Mouse (Mus musculus) cerebellum, adult 2 months (tissue): ENCODE data around the gene Scube2. TPM values are rescaled to one million over a fixed set of nuclear protein-coding genes. Genes with fewer than 3 reads are reported as not detected.

Source experiments
- DNase-seq, 2 experiments: peaks; one replicate each; pipeline ENCODE4 v3.0.0; 2021
- H3K27ac ChIP-seq: fragments of 200-500 bp; 2 replicates; pipeline ENCODE4 v1.5.1; 2012; ENCODE audit warnings: low read length, control low read depth, inconsistent platforms; ENCODE audit not compliant: insufficient read depth
- H3K27me3 ChIP-seq: fragments of 200-500 bp; 2 replicates; pipeline ENCODE4 v1.6.1; 2012; ENCODE audit warnings: inconsistent platforms, mild to moderate bottlenecking, low read length, moderate library complexity; ENCODE audit not compliant: control insufficient read depth, insufficient read depth
- H3K4me1 ChIP-seq: fragments of 200-500 bp; 2 replicates; pipeline ENCODE4 v1.6.1; 2011; ENCODE audit warnings: low read length; ENCODE audit not compliant: control insufficient read depth, insufficient read depth
- H3K4me3 ChIP-seq: fragments of 200-500 bp; replicated peaks from 2 replicates; pipeline ENCODE3; 2011; ENCODE audit warnings: mild to moderate bottlenecking, low read depth, low read length, control low read depth; ENCODE audit not compliant: insufficient read depth
- CTCF ChIP-seq: fragments of 200-500 bp; IDR thresholded peaks from 2 replicates; pipeline ENCODE4 v1.5.1; 2011; ENCODE audit warnings: low read depth, mild to moderate bottlenecking, control low read depth, low read length, moderate library complexity, borderline replicate concordance; ENCODE audit not compliant: insufficient read depth
- POLR2A ChIP-seq: fragments of 200-500 bp; IDR thresholded peaks from 2 replicates; pipeline ENCODE4 v1.6.1; 2011; ENCODE audit warnings: low read length, control low read depth, borderline replicate concordance; ENCODE audit not compliant: insufficient read depth
- WGBS: fragments of 180-500 bp; shearing (Covaris S2); methylation state at CpG from one replicate; pipeline ENCODE4 v1.1.7; 2018; 5-methylcytosine and 5-hydroxymethylcytosine counted together
- polyA plus RNA-seq: library from polyadenylated mRNA; depleted of rRNA; stranded (reverse); fragments of >200 nt; gene quantifications from 2 replicates; pipeline ENCODE4 v1.2.3, GENCODE M21; 2012

Gene Scube2
- polyA plus RNA-seq, 1 experiment: 0.26 TPM

GRCm38 (mm10) chr7:109834894-109835293 is 30.6 kb downstream of the Scube2 start:
- Histone ChIP-seq H3K27ac (no peak overlapping the region), H3K27me3 (no peaks in the 10 kb centered on the region), H3K4me3 (no peak overlapping the region), H3K4me1 (no peaks in the 10 kb centered on the region)
- WGBS: 60% methylated on average over 6 of the region's 6 CpGs
- no peak for DNase-seq
- no peak for TF ChIP-seq CTCF
- TF ChIP-seq POLR2A: no peak

GRCm38 (mm10) chr7:109831376-109831775 is 34.1 kb downstream of the Scube2 start:
- no peaks in the 10 kb centered on the region for H3K4me1 ChIP-seq
- no peak overlapping the region for H3K4me3 ChIP-seq
- no peak for DNase-seq
- no peak overlapping the region for H3K27ac ChIP-seq
- TF ChIP-seq CTCF (no peak), POLR2A (no peak)
- H3K27me3 ChIP-seq: no peaks in the 10 kb centered on the region
- WGBS: 65% methylated on average over 2 of the region's 2 CpGs

- no peak overlapping the region for H3K27ac ChIP-seq
- WGBS: 94% methylated on average over 8 of the region's 8 CpGs
- TF ChIP-seq POLR2A: no peak
- TF ChIP-seq CTCF: no peak
- H3K4me3 ChIP-seq: no peak overlapping the region
- no peak for DNase-seq
- peaks cover 5% of the 10 kb centered on the region; the same call in 1 of the 2 replicates for H3K4me1 ChIP-seq
- no peaks in the 10 kb centered on the region for H3K27me3 ChIP-seq
Measured at GRCm38 (mm10) chr7:109826911-109827310, 38.6 kb downstream of the Scube2 start.

- Histone ChIP-seq H3K4me1 (peaks cover 5% of the 10 kb centered on the region; the same call in 1 of the 2 replicates), H3K27ac (no peak overlapping the region), H3K27me3 (no peaks in the 10 kb centered on the region), H3K4me3 (no peak overlapping the region)
- TF ChIP-seq POLR2A (no peak), CTCF (no peak)
- DNase-seq: peak in 1 of 2 experiments; percentile 22
- 18% methylated on average over 14 of the region's 14 CpGs for WGBS
Measured at GRCm38 (mm10) chr7:109825293-109825692, 40.2 kb downstream of the Scube2 start.

- TF ChIP-seq CTCF (no peak), POLR2A (no peak)
- WGBS: 93% methylated on average over 4 of the region's 4 CpGs
- Histone ChIP-seq H3K4me1 (no peaks in the 10 kb centered on the region), H3K27ac (no peak overlapping the region), H3K27me3 (no peaks in the 10 kb centered on the region), H3K4me3 (no peak overlapping the region)
- no peak for DNase-seq
Measured at GRCm38 (mm10) chr7:109818600-109818999, 46.9 kb downstream of the Scube2 start.

- TF ChIP-seq POLR2A: no peak
- no peak for TF ChIP-seq CTCF
- H3K4me1 ChIP-seq: no peaks in the 10 kb centered on the region
- no peaks in the 10 kb centered on the region for H3K27me3 ChIP-seq
- H3K4me3 ChIP-seq: no peak overlapping the region
- no peak overlapping the region for H3K27ac ChIP-seq
- DNase-seq: no peak
Measured at GRCm38 (mm10) chr7:109817954-109818353, 47.5 kb downstream of the Scube2 start.

- TF ChIP-seq CTCF (no peak), POLR2A (no peak)
- WGBS: 71% methylated on average over 4 of the region's 4 CpGs
- DNase-seq: no peak
- Histone ChIP-seq H3K4me1 (peaks cover 7% of the 10 kb centered on the region), H3K27ac (no peak overlapping the region), H3K4me3 (no peak overlapping the region), H3K27me3 (no peaks in the 10 kb centered on the region)
Measured at GRCm38 (mm10) chr7:109813330-109814140, 51.9 kb downstream of the Scube2 start.

- peak overlapping the region; percentile 80 for H3K27ac ChIP-seq
- no peak for TF ChIP-seq POLR2A
- TF ChIP-seq CTCF: no peak
- H3K4me1 ChIP-seq: peaks cover 27% of the 10 kb centered on the region
- H3K27me3 ChIP-seq: no peaks in the 10 kb centered on the region
- H3K4me3 ChIP-seq: no peak overlapping the region
- WGBS: 41% methylated on average over 8 of the region's 8 CpGs
- DNase-seq: peak; percentile 54 to 74
Measured at GRCm38 (mm10) chr7:109807616-109808485, 57.6 kb downstream of the Scube2 start.
